Mouse (Mus musculus): ENCODE results near the gene Mrpl54. TPM values are rescaled to one million over a fixed set of nuclear protein-coding genes. Genes with fewer than 3 reads are reported as not detected.

Gene Mrpl54
- total and polyA plus RNA-seq, 3 experiments: 137 to 421 (median 157) TPM

- Histone ChIP-seq H3K9ac (ENCODE audit: control insufficient read depth, low read depth, low read length, poor library complexity, severe bottlenecking) (peak overlapping the region; percentile 81), H3K4me1 (ENCODE audit: control insufficient read depth in 1 of 2, insufficient read depth in 2 of 2, low read length in 2 of 2) (peaks cover 4 to 18% of the 10 kb centered on the region in 2 experiments; a peak in 3 of 4 replicates), H3K9me3 (replicated peaks; ENCODE audit: insufficient read depth, low read length) (no peaks in the 10 kb centered on the region), H3K36me3 (ENCODE audit: control insufficient read depth in 1 of 2, insufficient read depth in 2 of 2, low read length in 2 of 2) (peaks cover 0 to 2% of the 10 kb centered on the region in 2 experiments; a peak in 2 of 4 replicates), H3K27ac (ENCODE audit: control insufficient read depth, low read depth, low read length) (no peak overlapping the region), H3K27me3 (ENCODE audit: control insufficient read depth in 1 of 2, insufficient read depth in 2 of 2, low read length in 2 of 2) (no peaks in the 10 kb centered on the region), H3K79me2 (ENCODE audit: control insufficient read depth, insufficient read depth, low read length, poor library complexity) (peaks cover 21% of the 10 kb centered on the region), H3K4me3 (ENCODE audit: control insufficient read depth in 1 of 2, insufficient read depth in 1 of 2, low read depth in 2 of 2, low read length in 2 of 2) (peak overlapping the region; percentile 81 to 100)
- TF ChIP-seq BHLHE40 (IDR thresholded peaks at IDR 0.05; ENCODE audit: borderline replicate concordance, low read depth, low read length) (no peak), USF1 (IDR thresholded peaks at IDR 0.05; ENCODE audit: low read depth, low read length) (no peak), MAFK (IDR thresholded peaks at IDR 0.05; ENCODE audit: borderline replicate concordance, low read depth, low read length) (no peak), POLR2AphosphoS2 (IDR thresholded peaks at IDR 0.05; ENCODE audit: low read length) (no peak), KAT2A (conservative IDR thresholded peaks at IDR 0.05; ENCODE audit: low read depth, low read length) (no peak), POLR2AphosphoS5 (IDR thresholded peaks at IDR 0.05; ENCODE audit: borderline replicate concordance, low read depth, low read length) (no peak), MEF2A (IDR thresholded peaks at IDR 0.05; ENCODE audit: extremely low read depth, insufficient replicate concordance, low read depth, low read length, poor library complexity, severe bottlenecking) (no peak), MYC (IDR thresholded peaks at IDR 0.05; ENCODE audit: low read depth, low read length) (no peak), CTCF (IDR thresholded peaks at IDR 0.05 in 2 of 3, conservative IDR thresholded peaks at IDR 0.05 in 1 of 3; ENCODE audit: control insufficient read depth in 1 of 3, insufficient read depth in 1 of 3, low read depth in 2 of 3, low read length in 3 of 3, poor library complexity in 1 of 3, severe bottlenecking in 1 of 3) (no peak), ETS1 (IDR thresholded peaks at IDR 0.05; ENCODE audit: low read depth, low read length) (no peak)
- no peak for DNase-seq (ENCODE audit: low read depth, low spot score)
Observed at GRCm38 (mm10) chr10:81268643-81269412, 2.1 kb upstream of the Mrpl54 start.

- peak overlapping the region; percentile 81 for H3K9ac ChIP-seq (ENCODE audit: control insufficient read depth, low read depth, low read length, poor library complexity, severe bottlenecking)
- peaks cover 4 to 18% of the 10 kb centered on the region in 2 experiments; a peak in 3 of 4 replicates for H3K4me1 ChIP-seq (ENCODE audit: control insufficient read depth in 1 of 2, insufficient read depth in 2 of 2, low read length in 2 of 2)
- peaks cover 21% of the 10 kb centered on the region for H3K79me2 ChIP-seq (ENCODE audit: control insufficient read depth, insufficient read depth, low read length, poor library complexity)
- H3K27me3 ChIP-seq (ENCODE audit: control insufficient read depth in 1 of 2, insufficient read depth in 2 of 2, low read length in 2 of 2): no peaks in the 10 kb centered on the region
- peaks cover 0 to 2% of the 10 kb centered on the region in 2 experiments; a peak in 2 of 4 replicates for H3K36me3 ChIP-seq (ENCODE audit: control insufficient read depth in 1 of 2, insufficient read depth in 2 of 2, low read length in 2 of 2)
- peak overlapping the region; percentile 81 to 100 for H3K4me3 ChIP-seq (ENCODE audit: control insufficient read depth in 1 of 2, insufficient read depth in 1 of 2, low read depth in 2 of 2, low read length in 2 of 2)
- TF ChIP-seq CHD2 (IDR thresholded peaks at IDR 0.05; ENCODE audit: low read length): no peak
- TF ChIP-seq KAT2A (conservative IDR thresholded peaks at IDR 0.05; ENCODE audit: low read depth, low read length): peak; percentile 87; the same call in 1 of the 2 replicates
- peak in 1 of 2 experiments; percentile 79; a peak in 3 of 4 replicates for TF ChIP-seq POLR2A (IDR thresholded peaks at IDR 0.05; ENCODE audit: control insufficient read depth in 1 of 2, insufficient read depth in 1 of 2, low read depth in 1 of 2, low read length in 2 of 2, poor library complexity in 1 of 2)
- TF ChIP-seq MAFK (IDR thresholded peaks at IDR 0.05; ENCODE audit: borderline replicate concordance, low read depth, low read length): no peak
- peak; percentile 65 for TF ChIP-seq TBP (IDR thresholded peaks at IDR 0.05; ENCODE audit: low read depth, low read length)
- TF ChIP-seq CHD1 (IDR thresholded peaks at IDR 0.05; ENCODE audit: low read depth, low read length): no peak
- peak; percentile 52; the same call in 1 of the 2 replicates for TF ChIP-seq TCF12 (IDR thresholded peaks at IDR 0.05; ENCODE audit: low read depth, low read length)
- peak; percentile 58 for TF ChIP-seq NELFE (IDR thresholded peaks at IDR 0.05; ENCODE audit: low read depth, low read length)
- TF ChIP-seq ELF1 (IDR thresholded peaks at IDR 0.05; ENCODE audit: low read depth, low read length): peak; percentile 95
- peak; percentile 67; the same call in 1 of the 2 replicates for TF ChIP-seq BHLHE40 (IDR thresholded peaks at IDR 0.05; ENCODE audit: borderline replicate concordance, low read depth, low read length)
- TF ChIP-seq MYC (IDR thresholded peaks at IDR 0.05; ENCODE audit: low read depth, low read length): peak; percentile 46; the same call in 1 of the 2 replicates
- TF ChIP-seq MXI1 (IDR thresholded peaks at IDR 0.05; ENCODE audit: low read depth, low read length): peak; percentile 75; the same call in 1 of the 2 replicates
- peak; percentile 35; the same call in 1 of the 2 replicates for TF ChIP-seq POLR2AphosphoS2 (IDR thresholded peaks at IDR 0.05; ENCODE audit: low read length)
- TF ChIP-seq ZKSCAN1 (IDR thresholded peaks at IDR 0.05; ENCODE audit: low read depth, low read length): no peak
- peak; percentile 80 for TF ChIP-seq NRF1 (IDR thresholded peaks at IDR 0.05; ENCODE audit: insufficient read depth, low read depth, low read length, poor library complexity, severe bottlenecking)
- TF ChIP-seq HCFC1 (IDR thresholded peaks at IDR 0.05; ENCODE audit: low read depth, low read length): peak; percentile 99
- peak; percentile 90 for TF ChIP-seq SIN3A (IDR thresholded peaks at IDR 0.05; ENCODE audit: low read length)
- no peaks in the 10 kb centered on the region for H3K9me3 ChIP-seq (replicated peaks; ENCODE audit: insufficient read depth, low read length)
- peak; percentile 93 for DNase-seq (ENCODE audit: low read depth, low spot score)
- no peak overlapping the region for H3K27ac ChIP-seq (ENCODE audit: control insufficient read depth, low read depth, low read length)
Observed at GRCm38 (mm10) chr10:81268056-81268455, 1.3 kb upstream of the Mrpl54 start.

Measured in MEL (cell line).